Mouse (Mus musculus) liver, embryonic 14.5 days (tissue): Measurements from ENCODE around the gene Ppip5k2. TPM values are rescaled to one million over a fixed set of nuclear protein-coding genes. Genes with fewer than 3 reads are reported as not detected.

Experiments
- ATAC-seq: fragments of 200-750 bp; cut with Nextera tagmentation; 2 replicates; pipeline ENCODE4 v1.8.0; 2017; ENCODE audit warnings: moderate number of reproducible peaks, mild to moderate bottlenecking, moderate library complexity; ENCODE audit not compliant: insufficient read depth
- DNase-seq, 3 experiments: peaks; one replicate each; pipeline ENCODE4 v3.0.0-alpha.2; 2012 to 2013; ENCODE audit warnings: low read depth in 3 of 3, low spot score in 3 of 3
- H3K27ac ChIP-seq: fragments of 300-500 bp; sonication (generic); 2 replicates; pipeline ENCODE4 v1.5.1; 2014; ENCODE audit warnings: moderate library complexity, mild to moderate bottlenecking, control low read depth, inconsistent platforms
- H3K27me3 ChIP-seq: fragments of 300-500 bp; sonication (generic); 2 replicates; pipeline ENCODE4 v1.6.1; 2014; ENCODE audit warnings: mild to moderate bottlenecking, low read length, moderate library complexity; ENCODE audit not compliant: control insufficient read depth, insufficient read depth
- H3K36me3 ChIP-seq: fragments of 300-500 bp; sonication (generic); replicated peaks from 2 replicates; pipeline ENCODE4 v1.6.1; 2014; ENCODE audit warnings: low read depth; ENCODE audit not compliant: control insufficient read depth, insufficient read depth
- H3K4me1 ChIP-seq, 2 experiments: fragments of 200-500 bp in 1 of 2; fragments of 300-500 bp in 1 of 2; sonication (generic) in 1 of 2; replicated peaks; 2 replicates each; pipeline ENCODE4 v1.6.1; 2012 to 2014; ENCODE audit warnings: antibody characterized with exemption in 1 of 2, inconsistent platforms in 1 of 2, low read length in 1 of 2; ENCODE audit not compliant: control insufficient read depth in 2 of 2, insufficient read depth in 2 of 2
- H3K4me2 ChIP-seq: fragments of 300-500 bp; sonication (generic); 2 replicates; pipeline ENCODE4 v1.6.1; 2014; ENCODE audit warnings: low read depth, mild to moderate bottlenecking, control low read depth, moderate library complexity
- H3K4me3 ChIP-seq, 2 experiments: fragments of 200-500 bp in 1 of 2; fragments of 300-500 bp in 1 of 2; sonication (generic) in 1 of 2; 2 replicates each; pipeline ENCODE4 v1.5.1; 2012 to 2014; ENCODE audit warnings: low read depth in 2 of 2, low read length in 2 of 2, mild to moderate bottlenecking in 2 of 2, control low read depth in 1 of 2, inconsistent platforms in 1 of 2, moderate library complexity in 1 of 2; ENCODE audit not compliant: insufficient read depth in 1 of 2
- H3K9ac ChIP-seq: fragments of 300-500 bp; sonication (generic); replicated peaks from 2 replicates; pipeline ENCODE4 v1.6.1; 2014; ENCODE audit warnings: mild to moderate bottlenecking, control low read depth, moderate library complexity
- H3K9me3 ChIP-seq: fragments of 300-500 bp; sonication (generic); 2 replicates; pipeline ENCODE4 v1.6.1; 2016; ENCODE audit warnings: low read length, mixed read lengths; ENCODE audit not compliant: control insufficient read depth
- CTCF ChIP-seq: IDR thresholded peaks from 2 replicates; pipeline ENCODE4 v1.5.1; 2016; ENCODE audit warnings: antibody characterized with exemption, low read depth, control low read depth
- EP300 ChIP-seq: IDR thresholded peaks from 2 replicates; pipeline ENCODE4 v1.6.1; 2016; ENCODE audit warnings: antibody characterized with exemption, low read depth
- WGBS: fragments of 180-500 bp; shearing (Covaris S2); extraction: QIAGEN DNeasy Blood & Tissue Kit; methylation state at CpG from one replicate; pipeline ENCODE4 v1.1.7; 2014; ENCODE audit not compliant: insufficient replicate concordance; 5-methylcytosine and 5-hydroxymethylcytosine counted together
- polyA plus RNA-seq, 2 experiments: library from polyadenylated mRNA; depleted of rRNA in 1 of 2; stranded (reverse) in 1 of 2; unstranded in 1 of 2; fragments of >200 nt; fragmentation: Nextera tagmentation in 1 of 2; extraction: Ambion mirVana in 1 of 2; gene quantifications; 2 replicates each; pipeline versions ENCODE4 v1.2.1 to v1.2.3; 2012 to 2014

Gene Ppip5k2
- 4.5 and 7.3 TPM in 2 replicates for polyA plus RNA-seq (2012; rRNA removed)
- 10.4 and 12.0 TPM in 2 replicates for polyA plus RNA-seq (2014; fragmentation: Nextera tagmentation; extraction: Ambion mirVana)

- peak; percentile 94 to 95 (median 94) for DNase-seq
- ATAC-seq, result peak; percentile 98
- Histone ChIP-seq H3K27me3 (no peaks in the 10 kb centered on the region), H3K4me3 (peak within 1 kb of the TSS; percentile 96 to 97), H3K9ac (peak within 1 kb of the TSS; percentile 94), H3K4me2 (peak within 1 kb of the TSS; percentile 78), H3K27ac (peak within 1 kb of the TSS; percentile 90), H3K4me1 (peaks cover 22 to 26% of the 10 kb centered on the region in 2 experiments), H3K9me3 (no peaks in the 10 kb centered on the region), H3K36me3 (no peaks in the 10 kb centered on the region)
- under 1% methylated on average over 66 of the region's 66 CpGs for WGBS
- TF ChIP-seq EP300 (peak; percentile 62), CTCF (peak; percentile 68)
These were observed at the start of gene Ppip5k2, which contains the start of gene Gin1 for GRCm38 (mm10) chr1:97769904-97770753. Ppip5k2 (minus strand) TSS chr1:97770411. Gin1 (plus strand) TSS chr1:97770172.

GRCm38 (mm10) chr1:97809255-97809912 is 39.2 kb upstream of the Ppip5k2 start:
- TF ChIP-seq CTCF (peak; percentile 9; the same call in 1 of the 2 replicates), EP300 (no peak)
- Histone ChIP-seq H3K4me1 (no peaks in the 10 kb centered on the region), H3K27me3 (no peaks in the 10 kb centered on the region), H3K4me2 (no peak overlapping the region), H3K27ac (no peak overlapping the region), H3K4me3 (no peak overlapping the region), H3K9ac (no peak overlapping the region), H3K9me3 (no peaks in the 10 kb centered on the region), H3K36me3 (no peaks in the 10 kb centered on the region)
- ATAC-seq, result no peak
- WGBS, result 26% methylated on average over 2 of the region's 2 CpGs
- DNase-seq, result no peak

GRCm38 (mm10) chr1:97804520-97804919 is 34.3 kb upstream of the Ppip5k2 start:
- H3K36me3 ChIP-seq, result no peaks in the 10 kb centered on the region
- TF ChIP-seq CTCF, result no peak
- no peak for TF ChIP-seq EP300

GRCm38 (mm10) chr1:97802207-97802902 is 32.1 kb upstream of the Ppip5k2 start:
- Histone ChIP-seq H3K9ac (0 out of 2 replicates have a peak overlapping the region, but pooled peaks have one; percentile 7), H3K27ac (no peak overlapping the region), H3K4me1 (no peaks in the 10 kb centered on the region), H3K4me2 (peak overlapping the region; percentile 23; the same call in 1 of the 2 replicates), H3K9me3 (no peaks in the 10 kb centered on the region), H3K36me3 (no peaks in the 10 kb centered on the region), H3K27me3 (no peaks in the 10 kb centered on the region), H3K4me3 (no peak overlapping the region)
- no peak for ATAC-seq
- peak in 2 of 3 experiments; percentile 12 to 24 for DNase-seq
- WGBS, result 27% methylated on average over 4 of the region's 4 CpGs
- TF ChIP-seq CTCF (peak; percentile 48; the same call in 1 of the 2 replicates), EP300 (no peak)

More at GRCm38 (mm10) chr1:97804520-97804919, 34.3 kb upstream of the Ppip5k2 start:
- H3K4me2 ChIP-seq, result no peak overlapping the region
- no peak overlapping the region for H3K27ac ChIP-seq
- no peak overlapping the region for H3K9ac ChIP-seq
- H3K4me3 ChIP-seq, result no peak overlapping the region
- no peaks in the 10 kb centered on the region for H3K4me1 ChIP-seq
- H3K27me3 ChIP-seq, result no peaks in the 10 kb centered on the region
- DNase-seq, result no peak
- H3K9me3 ChIP-seq, result no peaks in the 10 kb centered on the region
- no peak for ATAC-seq
